8 mouse cellular contexts compared by ENCODE assay signal in the genomic region with DNA sequence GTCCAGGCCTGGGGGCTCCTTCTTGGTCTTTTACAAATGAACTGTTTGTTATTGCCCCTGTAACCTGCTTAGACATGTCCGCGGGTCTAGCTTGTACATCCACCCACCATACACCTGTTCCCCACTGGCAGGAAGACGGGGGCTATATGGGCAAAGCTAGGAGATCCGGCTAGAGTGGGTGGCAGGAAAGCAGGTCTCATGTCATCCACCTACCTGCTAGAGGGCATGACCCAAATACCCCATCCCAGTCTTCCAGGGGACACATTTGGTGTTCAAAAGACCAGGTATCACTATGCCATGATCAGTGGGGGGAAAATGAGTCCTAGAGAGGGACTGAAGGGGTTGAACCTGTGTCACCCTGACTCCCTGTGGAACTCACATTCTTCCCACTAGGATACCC. TPM values are rescaled to one million over a fixed set of nuclear protein-coding genes. Genes with fewer than 3 reads are reported as not detected.
A peak's percentile ranks its signal among the peaks of the same experiment; 100 is the strongest.
DNase-seq lines count a peak whose midpoint lies in the region; ATAC-seq lines count a peak whose summit lies in the region.

No protein-coding gene starts in this region.

- ATAC-seq in heart, embryonic 15.5 days (replicated peaks; ENCODE audit: insufficient number of reproducible peaks, insufficient read depth, low FRiP score, low read depth) = no peak
- ATAC-seq in midbrain, embryonic 11.5 days (ENCODE audit: low FRiP score) = no peak

- DNase-seq in kidney, adult 9 months = peak; percentile 15
- DNase-seq in kidney, adult 8-10 months = no peak
- no peak for DNase-seq in midbrain, embryonic 11.5 days (ENCODE audit: low spot score, missing footprints)
- no peak for DNase-seq in B cell, adult 2 months
- DNase-seq in layer of hippocampus, adult 9-11 months = no peak
- DNase-seq in adrenal gland, adult 18-20 months (ENCODE audit: low spot score in 2 of 2) = no peak

- peak overlapping the region; percentile 66 for H3K9ac ChIP-seq in heart, embryonic 15.5 days
- H3K9ac ChIP-seq in midbrain, embryonic 11.5 days (ENCODE audit: low read length) = peak overlapping the region; percentile 86; the same call in 1 of the 2 replicates

- no peaks in the 10 kb centered on the region for H3K27me3 ChIP-seq in heart, embryonic 15.5 days
- H3K27me3 ChIP-seq in midbrain, embryonic 11.5 days (ENCODE audit: control insufficient read depth, insufficient read depth, low read length) = no peaks in the 10 kb centered on the region

- H3K36me3 ChIP-seq in heart, embryonic 15.5 days = peaks cover 5% of the 10 kb centered on the region; the same call in 1 of the 2 replicates
- 0 out of 2 replicates have a peak, but pooled peaks cover 2% of the 10 kb centered on the region for H3K36me3 ChIP-seq in midbrain, embryonic 11.5 days (ENCODE audit: control insufficient read depth, insufficient read depth, low read length)

- H3K4me1 ChIP-seq in brown adipose tissue, adult 24 weeks (ENCODE audit: control insufficient read depth, insufficient read depth, insufficient read length, low read length) = peaks cover 16% of the 10 kb centered on the region
- H3K4me1 ChIP-seq in heart, embryonic 15.5 days (replicated peaks) = peaks cover 72% of the 10 kb centered on the region
- peaks cover 34% of the 10 kb centered on the region for H3K4me1 ChIP-seq in midbrain, embryonic 11.5 days (ENCODE audit: control insufficient read depth, insufficient read depth, low read length)

- H3K27ac ChIP-seq in brown adipose tissue, adult 24 weeks (replicated peaks; ENCODE audit: low read depth, low read length) = peak overlapping the region; percentile 45
- H3K27ac ChIP-seq in heart, embryonic 15.5 days = peak overlapping the region; percentile 98
- H3K27ac ChIP-seq in midbrain, embryonic 11.5 days (ENCODE audit: low read depth, low read length) = no peak overlapping the region

- WGBS in heart, embryonic 15.5 days = 89% methylated on average over 4 of the region's 4 CpGs
- WGBS in midbrain, embryonic 11.5 days = 91% methylated on average over 4 of the region's 4 CpGs

- no peaks in the 10 kb centered on the region for H3K9me3 ChIP-seq in heart, embryonic 15.5 days (replicated peaks)
- no peaks in the 10 kb centered on the region for H3K9me3 ChIP-seq in midbrain, embryonic 11.5 days (ENCODE audit: control insufficient read depth, low read length)

- H3K4me2 ChIP-seq in heart, embryonic 15.5 days = peak overlapping the region; percentile 80
- H3K4me2 ChIP-seq in midbrain, embryonic 11.5 days = no peak overlapping the region

- H3K4me3 ChIP-seq in brown adipose tissue, adult 24 weeks (ENCODE audit: insufficient read depth, low read depth, low read length) = no peak overlapping the region
- 0 out of 2 replicates have a peak overlapping the region, but pooled peaks have one; percentile 83 for H3K4me3 ChIP-seq in heart, embryonic 15.5 days
- H3K4me3 ChIP-seq in midbrain, embryonic 11.5 days (ENCODE audit: low read depth, low read length) = no peak overlapping the region

RNA-seq across cellular contexts. Expression of a gene that starts 9.9 kb away (rescaled TPM):
- 25.2 and 31.3 TPM in 2 replicates for polyA plus RNA-seq in brown adipose tissue, adult 24 weeks (2012; ENCODE audit: insufficient read depth, insufficient read length, missing spikeins)
- 22.9 and 27.4 TPM in 2 replicates for polyA plus RNA-seq in heart, embryonic 15.5 days (2015; fragmentation: Nextera tagmentation; extraction: Ambion mirVana)
- polyA plus RNA-seq in midbrain, embryonic 11.5 days (2014; fragmentation: Nextera tagmentation; extraction: Ambion mirVana) = 25.5 and 29.7 TPM in 2 replicates
- total RNA-seq in adrenal gland, adult 18-20 months (2021) = 100 to 1,000 TPM in 1 of 2 experiments, 10 to 100 TPM in 1; 96.8 to 123 TPM

RNA-seq across cellular contexts. Expression of a gene that starts 20.4 kb away (rescaled TPM):
- 1.6 and 4.8 TPM in 2 replicates for polyA plus RNA-seq in brown adipose tissue, adult 24 weeks (2012; ENCODE audit: insufficient read depth, insufficient read length, missing spikeins)
- polyA plus RNA-seq in heart, embryonic 15.5 days (2015; fragmentation: Nextera tagmentation; extraction: Ambion mirVana) = 103 and 119 TPM in 2 replicates
- polyA plus RNA-seq in midbrain, embryonic 11.5 days (2014; fragmentation: Nextera tagmentation; extraction: Ambion mirVana) = 306 and 332 TPM in 2 replicates
- total RNA-seq in adrenal gland, adult 18-20 months (2021) = 10 to 100 TPM; 23.3 to 30.4 TPM

RNA-seq across cellular contexts. Expression of a gene that starts 23.8 kb away (rescaled TPM):
- not detected in 2 replicates for polyA plus RNA-seq in brown adipose tissue, adult 24 weeks (2012; ENCODE audit: insufficient read depth, insufficient read length, missing spikeins)
- 0.10 and 0.15 TPM in 2 replicates for polyA plus RNA-seq in heart, embryonic 15.5 days (2015; fragmentation: Nextera tagmentation; extraction: Ambion mirVana)
- 1.1 and 1.2 TPM in 2 replicates for polyA plus RNA-seq in midbrain, embryonic 11.5 days (2014; fragmentation: Nextera tagmentation; extraction: Ambion mirVana)
- total RNA-seq in adrenal gland, adult 18-20 months (2021) = not detected

RNA-seq across cellular contexts. Expression of a gene that starts 26.8 kb away (rescaled TPM):
- polyA plus RNA-seq in brown adipose tissue, adult 24 weeks (2012; ENCODE audit: insufficient read depth, insufficient read length, missing spikeins) = 7.1 and 7.4 TPM in 2 replicates
- 12.1 and 13.2 TPM in 2 replicates for polyA plus RNA-seq in heart, embryonic 15.5 days (2015; fragmentation: Nextera tagmentation; extraction: Ambion mirVana)
- 11.7 and 13.9 TPM in 2 replicates for polyA plus RNA-seq in midbrain, embryonic 11.5 days (2014; fragmentation: Nextera tagmentation; extraction: Ambion mirVana)
- total RNA-seq in adrenal gland, adult 18-20 months (2021) = 10 to 100 TPM; 18.3 to 25.8 TPM

RNA-seq across cellular contexts. Expression of a gene that starts 28.5 kb away (rescaled TPM):
- polyA plus RNA-seq in brown adipose tissue, adult 24 weeks (2012; ENCODE audit: insufficient read depth, insufficient read length, missing spikeins) = not detected in 2 replicates
- polyA plus RNA-seq in heart, embryonic 15.5 days (2015; fragmentation: Nextera tagmentation; extraction: Ambion mirVana) = 0.05 and 0.27 TPM in 2 replicates
- polyA plus RNA-seq in midbrain, embryonic 11.5 days (2014; fragmentation: Nextera tagmentation; extraction: Ambion mirVana) = 7.2 and 7.7 TPM in 2 replicates
- 1 to 10 TPM; 2.5 to 2.9 TPM for total RNA-seq in adrenal gland, adult 18-20 months (2021)

Comparison
In these comparisons a context has a peak if more than half of its experiments do, and no peak if none do; other contexts are left out.
1. RNA of a gene that starts 20.4 kb away (polyA plus RNA-seq): 306 to 332 TPM in midbrain, embryonic 11.5 days and 103 to 119 TPM in heart, embryonic 15.5 days; 1.6 to 4.8 TPM in brown adipose tissue, adult 24 weeks; every median in the first group is over 10 times any median in the second.